Mouse (Mus musculus) ES-CJ7 (cell line): Measurements from ENCODE around the gene Bbip1.
"Not testable (repeated sequence)": the region's sequence is repeated elsewhere in the genome, so short reads cannot be mapped to it uniquely, and the experiment has no call there.

Experiments used
- DNase-seq: peaks from one replicate; pipeline ENCODE4 v3.0.0; 2011; ENCODE audit warnings: low read depth, low spot score

The Bbip1 gene

GRCm38 (mm10) chr19:53925338-53925751 is 19.1 kb downstream of the Bbip1 start:
- DNase-seq = peak; percentile 85

DNA sequence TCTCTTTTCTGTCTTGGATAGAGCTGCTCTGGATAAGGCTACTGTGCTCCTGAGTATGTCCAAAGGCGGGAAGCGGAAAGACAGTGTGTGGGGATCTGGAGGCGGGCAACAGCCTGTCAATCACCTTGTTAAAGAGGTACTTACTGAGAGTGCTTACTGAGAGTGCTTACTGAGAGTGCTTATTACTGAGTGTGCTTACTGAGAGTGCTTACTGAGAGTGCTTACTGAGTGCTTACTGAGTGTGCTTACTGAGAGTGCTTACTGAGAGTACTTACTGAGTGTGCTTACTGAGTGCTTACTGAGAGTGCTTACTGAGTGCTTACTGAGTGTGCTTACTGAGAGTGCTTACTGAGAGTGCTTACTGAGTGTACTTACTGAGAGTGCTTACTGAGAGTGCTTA is 22.4 kb downstream of the Bbip1 start:
- not testable (repeated sequence) for DNase-seq

DNA sequence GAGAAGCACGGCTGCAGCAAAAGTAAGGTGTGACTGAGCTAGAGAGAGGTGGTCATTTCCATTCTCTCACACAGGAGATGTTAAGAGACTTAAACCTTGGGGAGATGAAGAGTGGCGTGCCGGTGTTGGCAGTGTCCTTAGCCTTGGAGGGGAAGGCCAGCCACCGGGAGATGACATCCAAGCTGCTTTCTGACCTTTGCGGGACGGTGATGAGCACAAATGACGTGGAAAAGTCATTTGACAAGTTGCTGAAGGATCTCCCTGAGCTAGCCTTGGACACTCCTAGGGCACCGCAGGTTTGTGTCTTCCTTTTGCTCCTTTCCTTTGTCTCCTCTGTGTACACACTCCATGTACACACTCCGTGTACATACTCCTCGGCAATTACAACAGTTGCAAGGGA is 24.9 kb downstream of the Bbip1 start:
- DNase-seq = no peak

DNA sequence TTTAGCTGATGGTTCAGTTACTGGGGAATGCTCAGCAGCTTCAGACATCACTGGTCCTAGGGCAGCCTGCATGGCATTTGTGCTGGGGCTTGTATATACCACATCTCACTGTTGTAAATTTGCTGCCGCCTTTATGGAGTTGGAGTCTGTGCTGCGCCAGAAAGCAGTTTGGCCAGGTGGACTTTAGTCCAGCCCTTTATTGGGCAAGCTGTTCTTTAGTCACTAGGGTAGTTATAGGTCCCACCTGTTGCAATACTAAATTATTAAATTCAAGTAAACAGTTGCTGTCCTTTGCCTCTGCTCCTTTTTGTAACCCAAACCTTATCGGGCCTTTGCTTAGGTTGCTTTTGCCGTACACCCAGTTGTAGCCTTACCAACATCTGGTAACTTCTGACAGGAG is 29.5 kb downstream of the Bbip1 start:
- DNase-seq = no peak

GRCm38 (mm10) chr19:53906703-53907070 is 37.7 kb downstream of the Bbip1 start:
- not testable (repeated sequence) for DNase-seq

DNA sequence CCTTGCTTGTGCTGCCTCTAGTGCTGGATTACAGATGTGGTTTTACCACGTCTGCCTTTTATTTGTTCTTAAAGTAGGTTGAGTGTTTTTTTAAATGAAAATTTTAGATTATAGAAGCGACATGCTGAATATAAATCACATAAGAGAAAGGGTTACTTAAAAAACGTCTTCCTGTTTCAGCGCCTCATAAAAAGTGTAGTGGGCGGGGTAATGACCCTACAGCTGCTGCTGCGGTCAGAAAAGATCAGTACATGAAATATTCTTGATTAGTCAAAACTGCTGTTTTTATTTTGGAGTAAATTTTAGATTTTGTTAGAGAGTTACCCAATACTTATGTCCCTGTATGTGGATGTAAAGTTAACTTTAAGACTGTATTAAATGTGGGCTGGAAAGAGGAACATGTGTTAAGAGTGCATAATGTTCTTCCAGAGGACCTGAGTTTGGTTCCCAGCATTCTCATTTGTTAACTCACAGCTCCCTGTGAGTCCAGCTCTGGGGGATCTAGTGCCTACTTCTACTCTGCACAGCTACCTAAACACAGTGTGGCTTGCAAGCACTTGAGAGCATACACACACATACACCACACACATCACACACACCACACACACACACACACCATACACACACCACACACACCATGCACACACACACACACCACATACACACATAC is 38.3 kb downstream of the Bbip1 start:
- DNase-seq = no peak

DNA sequence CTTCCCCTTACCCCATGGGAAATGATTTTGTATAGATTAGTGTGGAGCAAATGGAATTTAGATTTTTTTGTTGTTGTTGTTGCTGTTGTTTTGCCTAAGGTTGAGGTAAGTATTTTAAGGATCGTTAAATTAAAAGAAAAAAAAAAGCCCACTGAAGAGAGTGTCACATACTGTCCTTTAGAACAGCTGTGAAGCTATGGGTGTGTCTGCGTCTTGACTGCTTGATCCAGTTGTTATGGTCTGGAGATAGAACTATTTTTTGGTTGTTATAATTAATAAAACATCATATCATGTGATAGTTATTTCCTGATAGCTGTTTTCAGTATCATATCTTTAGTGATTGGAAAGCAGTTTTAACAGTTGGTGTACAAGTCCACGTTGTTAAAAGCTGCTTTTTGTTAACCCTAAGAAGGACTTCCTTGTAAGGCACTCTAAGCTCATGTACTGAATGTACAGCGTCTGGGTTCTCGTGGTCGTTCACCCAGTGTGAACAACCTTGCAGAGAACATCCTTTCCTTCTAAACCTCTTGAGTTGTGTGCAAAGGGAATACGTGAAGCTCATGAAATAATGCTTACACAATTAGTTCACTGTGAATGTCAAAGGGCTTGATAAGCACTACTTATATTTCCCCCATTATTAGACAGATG is 39.5 kb downstream of the Bbip1 start:
- DNase-seq = no peak

DNA sequence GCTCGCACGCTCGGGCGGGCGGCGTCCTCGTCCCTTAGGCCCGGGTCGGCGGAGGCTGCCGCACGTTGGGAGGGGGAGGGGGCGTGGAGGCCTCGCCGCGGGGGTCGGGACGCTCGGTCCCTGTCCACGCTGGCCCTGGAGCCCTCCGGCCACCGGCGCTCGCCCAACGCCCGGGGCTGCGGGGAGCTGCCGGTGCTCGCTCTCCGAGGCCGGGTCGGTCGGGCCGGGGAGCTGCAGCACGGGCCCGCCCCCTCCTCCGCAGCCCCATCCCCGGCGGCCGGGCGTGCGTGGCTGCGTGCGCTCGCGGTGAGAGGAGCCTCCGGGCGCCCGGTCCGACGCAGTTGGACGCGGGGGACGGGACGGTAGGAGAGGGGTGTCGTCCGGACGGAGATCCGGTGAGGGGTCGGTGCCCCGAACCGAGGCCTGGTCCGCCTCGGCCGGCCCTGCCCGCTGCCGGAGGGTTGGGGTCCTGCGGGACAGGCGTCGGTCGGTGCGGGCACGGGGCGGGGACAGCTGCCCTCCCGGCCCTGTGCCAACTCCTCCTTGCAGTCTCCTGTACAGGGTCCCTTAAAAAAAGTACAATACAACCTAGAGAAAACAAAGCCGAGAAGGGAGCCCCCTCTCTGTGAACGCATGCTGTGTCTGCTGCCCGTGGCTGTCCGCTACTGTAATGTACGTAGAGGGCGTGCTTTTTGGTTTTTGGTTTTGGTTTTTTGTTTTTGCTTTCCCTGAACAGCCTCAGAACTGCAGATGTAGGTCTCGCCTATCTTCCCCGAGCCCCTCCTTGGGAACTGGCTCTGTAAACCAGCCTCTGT is 40.7 kb downstream of the Bbip1 start:
- DNase-seq = peak; percentile 13

DNA sequence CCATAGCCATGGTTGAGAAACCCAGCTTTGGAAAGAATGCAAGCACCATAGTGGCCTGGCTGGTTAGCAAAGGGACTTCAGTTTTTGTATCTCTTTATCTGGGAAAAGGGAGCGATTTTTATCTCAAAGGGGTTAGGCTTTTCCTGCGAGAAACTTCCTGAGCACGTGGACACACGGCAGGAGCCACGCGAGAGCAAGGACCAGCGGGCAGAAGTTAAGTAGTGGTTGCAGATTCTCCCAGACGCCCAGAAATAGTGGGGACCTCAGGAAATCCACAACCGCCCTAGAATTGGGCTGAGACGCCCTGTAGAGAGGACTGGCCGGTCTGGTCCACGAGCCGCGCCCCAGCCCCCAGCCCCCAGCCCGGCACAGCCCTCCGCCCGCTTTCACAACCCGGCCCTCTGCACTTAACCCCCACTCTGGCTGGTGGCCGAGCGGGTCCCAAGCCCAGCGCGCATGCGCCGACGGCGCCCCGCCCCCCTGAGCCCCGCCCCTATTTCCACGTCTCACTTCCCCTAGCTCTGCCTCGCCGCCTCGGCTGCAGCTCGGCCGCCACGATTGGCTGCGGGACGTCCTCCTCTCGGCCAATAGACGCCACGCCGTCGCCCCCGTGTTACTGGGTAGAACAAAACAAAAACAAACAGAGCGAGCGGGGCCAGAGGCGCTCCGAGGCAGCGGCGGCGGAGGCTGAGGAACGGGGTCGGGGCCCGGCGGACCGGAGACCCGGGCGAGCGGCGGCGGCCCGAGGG is 41.5 kb downstream of the Bbip1 start:
- DNase-seq = peak; percentile 97

DNA sequence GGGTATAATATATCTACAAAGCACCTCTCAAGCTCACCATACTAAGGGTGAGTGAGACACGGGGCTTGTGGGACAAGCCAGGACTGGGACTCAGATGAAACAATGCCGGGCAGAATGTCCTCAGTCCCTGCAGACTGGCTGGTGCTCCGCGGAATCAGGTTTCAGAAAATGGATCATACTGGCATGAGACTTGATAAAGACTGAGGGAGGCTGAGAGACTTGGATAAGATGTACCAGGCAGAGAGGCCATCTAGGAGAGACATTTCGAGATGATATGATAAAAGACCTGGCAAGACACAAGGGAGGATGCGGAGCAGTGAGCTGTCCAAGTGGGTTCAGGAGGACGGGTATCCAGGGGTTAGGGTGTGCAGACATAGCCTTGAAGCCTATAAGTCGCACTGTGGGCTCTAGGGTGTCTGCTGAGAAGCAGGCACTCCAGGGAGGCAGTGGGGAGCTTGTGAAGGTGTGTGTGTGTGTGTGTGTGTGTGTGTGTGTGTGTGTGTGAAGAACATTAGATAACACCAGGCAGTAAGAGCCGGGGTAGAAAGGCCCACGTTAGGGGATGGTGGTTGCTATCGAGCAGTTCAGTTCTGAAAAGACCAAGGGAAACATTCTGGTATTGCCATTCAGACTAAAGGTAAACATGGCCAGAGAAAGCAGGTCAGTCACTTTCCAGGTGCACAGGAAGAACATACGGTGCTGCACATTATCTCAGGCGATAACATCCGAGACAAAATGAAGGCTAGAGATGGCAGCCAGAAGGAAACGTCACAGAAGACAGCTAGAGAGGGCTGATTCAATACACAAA is 42.3 kb downstream of the Bbip1 start:
- no peak for DNase-seq

GRCm38 (mm10) chr19:53899941-53900610 is 44.4 kb downstream of the Bbip1 start:
- no peak for DNase-seq

GRCm38 (mm10) chr19:53898970-53899900 is 45.2 kb downstream of the Bbip1 start:
- no peak for DNase-seq

- no peak for DNase-seq
These were observed 45.9 kb downstream of the Bbip1 start for GRCm38 (mm10) chr19:53898498-53898897.

DNA sequence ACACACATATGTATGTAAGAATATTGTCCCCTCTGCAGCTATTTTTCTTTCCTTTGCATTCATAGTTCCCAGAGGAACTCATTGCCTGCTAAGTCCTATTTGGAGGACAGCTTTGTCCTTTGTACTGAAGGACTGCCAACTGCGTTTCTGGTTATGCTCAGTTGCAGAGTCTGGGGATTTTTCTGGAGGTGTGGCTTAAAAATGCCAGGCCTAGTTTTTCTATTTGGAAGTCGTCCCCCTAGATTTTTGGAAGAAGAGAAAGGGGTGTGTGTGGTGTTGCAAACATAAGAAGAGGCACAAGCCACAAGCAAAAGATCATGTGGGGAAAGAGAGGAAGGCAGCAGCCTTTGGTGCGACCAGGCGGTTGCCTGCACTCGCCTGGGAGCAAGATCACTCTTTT is 46.4 kb downstream of the Bbip1 start:
- DNase-seq = no peak

- DNase-seq = no peak
These were observed 49.8 kb downstream of the Bbip1 start for GRCm38 (mm10) chr19:53894538-53895121.

GRCm38 (mm10) chr19:53893711-53894171 is 50.7 kb downstream of the Bbip1 start:
- no peak for DNase-seq

- DNase-seq = no peak
These were observed 51.5 kb downstream of the Bbip1 start for GRCm38 (mm10) chr19:53892838-53893359.

DNA sequence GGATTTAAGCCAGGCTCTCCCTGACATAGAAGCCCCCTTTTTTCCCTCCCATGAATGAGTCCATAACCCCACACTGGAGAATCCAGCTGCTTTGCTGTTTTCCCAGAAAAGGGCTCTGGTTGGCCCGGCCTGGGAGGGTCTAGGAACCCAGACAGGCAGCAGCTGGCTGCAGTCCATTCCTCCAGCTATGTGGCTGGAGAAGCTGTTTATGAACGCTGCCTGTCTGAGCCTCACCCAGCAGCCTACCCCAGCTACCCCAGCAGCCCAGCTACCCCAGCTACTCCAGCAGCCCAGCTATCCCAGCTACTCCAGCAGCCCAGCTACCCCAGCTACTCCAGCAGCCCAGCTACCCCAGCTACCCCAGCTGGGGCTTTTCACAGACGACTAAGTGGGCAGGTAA is 52.4 kb downstream of the Bbip1 start, which contains the start of gene Pdcd4:
TSS of gene Pdcd4 (plus strand) at position 171 of the 400 bp plus-strand sequence.
- DNase-seq = no peak

GRCm38 (mm10) chr19:53891569-53891968 is 52.9 kb downstream of the Bbip1 start:
- no peak for DNase-seq
